Mouse (Mus musculus): ENCODE data around the gene Fcer2a.

The Fcer2a gene

GRCm38 (mm10) chr8:3676131-3676992 is 17.6 kb downstream of the Fcer2a start, which contains the start of gene Trappc5:
Gene Trappc5, plus strand, starts transcription at chr8:3676299.
- peak; percentile 97 for DNase-seq

- DNase-seq: no peak
These were observed 19.3 kb downstream of the Fcer2a start for GRCm38 (mm10) chr8:3674671-3675070.

- DNase-seq: peak; percentile 95
These were observed 21.9 kb downstream of the Fcer2a start, which contains the start of gene Fcor for GRCm38 (mm10) chr8:3671980-3672491. Gene Fcor, minus strand, starts transcription at chr8:3672362.

- no peak for DNase-seq
These were observed 23.6 kb downstream of the Fcer2a start for GRCm38 (mm10) chr8:3670388-3670787.

- DNase-seq: no peak
These were observed 28.5 kb downstream of the Fcer2a start, which contains the start of gene Mcemp1 for GRCm38 (mm10) chr8:3665507-3665906. Gene Mcemp1, plus strand, starts transcription at chr8:3665754.

- no peak for DNase-seq
These were observed 29.6 kb downstream of the Fcer2a start for GRCm38 (mm10) chr8:3664405-3664804.

- DNase-seq: no peak
These were observed 33.1 kb downstream of the Fcer2a start for GRCm38 (mm10) chr8:3660889-3661288.

- no peak for DNase-seq
These were observed 37.1 kb downstream of the Fcer2a start for GRCm38 (mm10) chr8:3656725-3657381.

GRCm38 (mm10) chr8:3655526-3655925 is 38.4 kb downstream of the Fcer2a start, which contains the start of gene Retn:
Gene Retn, plus strand, starts transcription at chr8:3655770.
- no peak for DNase-seq

- no peak for DNase-seq
These were observed 39.1 kb downstream of the Fcer2a start for GRCm38 (mm10) chr8:3654726-3655508.

- no peak for DNase-seq
These were observed 41.1 kb downstream of the Fcer2a start for GRCm38 (mm10) chr8:3652845-3653244.

- no peak for DNase-seq
These were observed 45.0 kb downstream of the Fcer2a start for GRCm38 (mm10) chr8:3648990-3649389.

- no peak for DNase-seq
These were observed 45.7 kb downstream of the Fcer2a start for GRCm38 (mm10) chr8:3648268-3648667.

GRCm38 (mm10) chr8:3647561-3647960 is 46.4 kb downstream of the Fcer2a start:
- DNase-seq: no peak

GRCm38 (mm10) chr8:3646824-3647531 is 47.0 kb downstream of the Fcer2a start:
- no peak for DNase-seq

- DNase-seq: peak in 1 of 2 experiments; percentile 45
These were observed 48.2 kb downstream of the Fcer2a start for GRCm38 (mm10) chr8:3645804-3646203.

All from cerebellum, postnatal 25 days (tissue).